Mouse (Mus musculus) brain, embryonic 14.5 days (tissue): ENCODE measurements around the gene Plekhg5.

ENCODE experiments used
- CTCF ChIP-seq: fragments of 200-500 bp; IDR thresholded peaks from 2 replicates; pipeline ENCODE4 v1.5.1; 2012; ENCODE audit warnings: inconsistent platforms, mild to moderate bottlenecking, moderate library complexity, borderline replicate concordance; ENCODE audit not compliant: insufficient read depth, insufficient read length; ENCODE audit errors: extremely low read depth
- POLR2A ChIP-seq: fragments of 200-500 bp; IDR thresholded peaks from 2 replicates; pipeline ENCODE4 v1.6.1; 2012; ENCODE audit warnings: mild to moderate bottlenecking, inconsistent platforms, borderline replicate concordance; ENCODE audit not compliant: poor library complexity, insufficient read depth, insufficient read length, severe bottlenecking; ENCODE audit errors: extremely low read depth

DNA sequence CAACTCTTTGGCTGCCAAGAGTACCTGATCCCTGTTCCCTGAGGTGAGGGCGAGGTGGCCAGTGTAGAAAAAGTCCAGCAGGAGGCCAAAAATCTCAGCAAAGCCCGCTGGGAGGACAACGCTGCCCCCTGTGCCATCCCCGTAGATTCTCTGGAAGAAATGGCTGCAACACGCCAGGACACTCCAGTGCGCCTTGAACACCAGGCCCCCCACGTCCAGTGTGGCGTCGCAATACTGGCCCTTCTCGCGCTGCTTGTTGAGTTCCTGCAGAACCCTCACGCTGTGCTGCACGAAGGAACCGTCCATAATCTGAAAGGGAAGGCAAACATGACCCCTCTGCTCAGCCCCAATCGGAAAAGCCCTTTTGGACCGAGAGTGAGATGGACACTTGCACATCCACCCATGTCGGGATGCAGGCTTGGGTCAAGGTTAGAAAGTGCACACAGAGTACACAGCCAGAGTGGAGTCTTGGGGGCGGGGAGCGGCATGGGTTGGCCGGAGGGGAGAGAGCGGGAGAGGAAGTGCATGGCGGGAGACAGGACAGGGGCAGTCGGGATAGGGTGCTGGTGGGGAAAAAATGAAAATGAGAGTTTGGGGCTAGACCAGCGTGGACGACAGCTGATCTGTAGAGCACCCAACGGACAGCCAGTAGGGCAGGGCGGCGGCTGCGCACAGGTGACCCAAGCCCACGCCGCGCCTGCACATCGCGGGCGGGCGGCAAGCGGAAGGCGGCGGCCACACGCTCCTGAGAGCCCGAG is 45.4 kb upstream of the Plekhg5 start:
- TF ChIP-seq CTCF (no peak), POLR2A (no peak)
